Mouse (Mus musculus) gastrocnemius, postnatal 4 days (tissue): ENCODE data around the gene Lactbl1. TPM values are rescaled to one million over a fixed set of nuclear protein-coding genes. Genes with fewer than 3 reads are reported as not detected.

Experiments
- DNase-seq, 2 experiments: peaks; one replicate each; pipeline ENCODE4 v3.0.0; 2021 to 2022; ENCODE audit warnings: low spot score in 2 of 2, mixed read lengths in 2 of 2
- microRNA-seq: library from miRNA; unstranded; fragments of <30 nt; microRNA quantifications from one replicate; pipeline ENCODE4 v1.2.0, GENCODE M21; 2021
- total RNA-seq, 2 experiments: library from RNA; stranded (reverse); gene quantifications; 2 replicates each; pipeline ENCODE4 v1.2.3; 2021

Lactbl1 gene
- total RNA-seq, 2 experiments from 2014 or later = not detected

DNA sequence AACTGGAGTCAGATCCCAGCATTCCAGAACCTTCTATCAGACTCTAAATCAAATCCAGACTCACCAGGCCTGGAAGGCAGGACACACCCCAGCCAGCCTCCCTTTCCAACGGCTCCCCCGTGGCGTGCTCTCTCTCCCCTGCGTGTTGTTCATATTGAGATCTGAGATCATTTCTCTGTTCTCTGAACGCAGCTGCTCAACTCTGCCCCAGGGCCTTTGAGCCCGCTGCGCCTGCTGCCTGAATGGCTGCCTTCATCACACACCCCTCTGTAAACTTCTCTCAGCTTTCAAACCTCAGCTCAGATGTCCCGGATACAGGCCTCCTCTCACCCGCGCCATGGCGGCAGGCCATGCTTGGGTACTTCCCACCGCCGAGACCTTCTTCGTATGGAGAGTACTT is 58.2 kb downstream of the Lactbl1 start:
- no peak for DNase-seq

DNA sequence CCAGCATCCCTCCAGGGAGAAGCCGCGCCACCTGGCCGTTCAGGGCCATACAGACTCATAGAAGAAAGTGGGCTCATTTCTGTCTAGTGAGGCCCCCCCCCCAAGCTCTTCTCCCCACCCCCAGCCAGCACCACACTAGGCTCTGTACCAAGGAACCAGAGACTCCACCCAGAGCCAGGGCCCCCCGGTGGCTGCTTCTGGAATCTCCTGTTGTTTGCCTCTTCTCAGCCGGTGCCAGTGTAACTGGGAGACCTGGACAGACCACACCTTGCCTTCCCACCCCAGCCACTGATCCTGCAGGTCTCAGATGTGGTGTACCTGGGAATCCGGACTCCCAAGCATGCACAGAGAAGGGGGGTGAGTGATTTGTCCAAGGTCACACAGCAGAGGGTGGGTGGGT is 62.1 kb downstream of the Lactbl1 start:
- DNase-seq = no peak

DNA sequence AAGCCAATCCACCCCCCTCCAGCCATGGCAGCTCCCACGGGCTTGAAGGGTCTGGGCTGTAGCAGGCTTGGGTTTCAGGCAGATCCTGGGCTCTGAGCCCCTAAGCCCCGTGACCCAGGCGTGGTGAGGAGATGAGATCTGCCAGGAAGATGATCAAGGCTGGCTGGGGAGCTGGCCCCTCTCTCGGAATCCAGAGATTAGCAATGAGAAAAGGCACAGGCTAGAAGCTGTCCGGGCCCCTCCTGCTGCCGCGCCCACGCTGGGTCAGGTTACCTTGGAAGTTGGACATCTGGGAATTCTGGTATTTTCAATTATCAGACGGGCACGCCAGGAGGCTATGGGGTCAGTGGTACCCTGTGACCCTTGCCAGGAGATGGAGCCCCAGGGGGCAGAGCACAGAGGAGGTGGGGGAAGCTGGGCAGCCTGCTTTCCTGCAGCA is 63.0 kb downstream of the Lactbl1 start:
- DNase-seq = peak in 1 of 2 experiments; percentile 53

DNA sequence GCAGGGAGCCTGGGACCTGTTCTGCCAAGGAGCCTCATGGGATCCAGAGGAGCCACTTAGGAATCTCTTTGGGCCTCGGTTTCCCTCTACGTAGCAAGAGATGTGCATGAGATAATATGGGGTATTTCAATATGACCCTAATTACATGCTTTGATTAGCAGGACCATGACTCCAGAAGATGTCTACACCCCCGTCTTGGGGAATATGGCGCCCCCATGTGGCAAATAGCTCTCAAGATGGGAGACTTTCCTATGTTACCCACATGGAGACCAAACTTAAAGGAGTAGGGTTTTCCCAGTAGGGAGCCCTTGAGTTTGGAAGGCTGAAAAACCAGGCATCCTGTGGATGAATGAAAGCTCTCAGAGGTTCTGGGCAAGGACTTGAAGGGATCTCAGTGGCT is 65.7 kb downstream of the Lactbl1 start:
- no peak for DNase-seq

Small RNAs within 50 kb of the gene (microRNA-seq; reads per million reads assigned to microRNA genes)
- not detected for gene Gm22180

Other genes with a start within 250 kb of the Lactbl1 start
- not detected for gene Htr1d, start 199.1 kb upstream of the Lactbl1 start, total RNA-seq
- gene 6030445D17Rik, start 160.4 kb upstream of the Lactbl1 start, total RNA-seq = under 1 TPM; 0.76 to 0.91 TPM
- 10 to 100 TPM; 32.6 to 36.2 TPM for gene Luzp1, start 152.9 kb upstream of the Lactbl1 start, total RNA-seq
- gene Kdm1a, start 19.9 kb upstream of the Lactbl1 start, total RNA-seq = 10 to 100 TPM; 48.6 to 52.3 TPM
- not detected for gene Tex46, start 12.2 kb upstream of the Lactbl1 start, total RNA-seq
- 10 to 100 TPM; 12.3 to 13.5 TPM for gene Ephb2, start 213.4 kb downstream of the Lactbl1 start, total RNA-seq